Mouse (Mus musculus) kidney, postnatal 0 days (tissue): ENCODE measurements around the gene Herc3. TPM values are rescaled to one million over a fixed set of nuclear protein-coding genes. Genes with fewer than 3 reads are reported as not detected.

Experiments used
- ATAC-seq: fragments of 200-750 bp; cut with Nextera tagmentation; replicated peaks from 2 replicates; pipeline ENCODE4 v1.8.0; 2017; ENCODE audit warnings: low read depth, moderate number of reproducible peaks, moderate TSS enrichment, moderate library complexity; ENCODE audit not compliant: low FRiP score
- DNase-seq: peaks from one replicate; pipeline ENCODE4 v3.0.0-alpha.2; 2016; ENCODE audit warnings: low spot score
- H3K27ac ChIP-seq: fragments of 300-500 bp; sonication (generic); 2 replicates; pipeline ENCODE4 v1.5.1; 2014; ENCODE audit warnings: mild to moderate bottlenecking
- H3K27me3 ChIP-seq: fragments of 300-500 bp; sonication (generic); 2 replicates; pipeline ENCODE4 v1.6.1; 2014; ENCODE audit warnings: low read length, mixed read lengths; ENCODE audit not compliant: insufficient read depth
- H3K36me3 ChIP-seq: fragments of 300-500 bp; sonication (generic); 2 replicates; pipeline ENCODE4 v1.6.1; 2014; ENCODE audit warnings: low read length, mixed read lengths; ENCODE audit not compliant: insufficient read depth
- H3K4me1 ChIP-seq: fragments of 300-500 bp; sonication (generic); replicated peaks from 2 replicates; pipeline ENCODE4 v1.6.1; 2014; ENCODE audit warnings: antibody characterized with exemption, low read length, mixed read lengths; ENCODE audit not compliant: insufficient read depth
- H3K4me2 ChIP-seq: fragments of 300-500 bp; sonication (generic); 2 replicates; pipeline ENCODE4 v1.6.1; 2014; ENCODE audit warnings: mild to moderate bottlenecking, low read length, moderate library complexity, mixed read lengths
- H3K4me3 ChIP-seq: fragments of 300-500 bp; sonication (generic); replicated peaks from 2 replicates; pipeline ENCODE4 v1.5.1; 2014; ENCODE audit warnings: low read depth, low read length
- H3K9ac ChIP-seq: fragments of 300-500 bp; sonication (generic); 2 replicates; pipeline ENCODE4 v1.6.1; 2014; ENCODE audit warnings: low read depth, low read length
- H3K9me3 ChIP-seq: fragments of 300-500 bp; sonication (generic); replicated peaks from 2 replicates; pipeline ENCODE4 v1.6.1; 2016; ENCODE audit warnings: low read length, inconsistent platforms, mixed read lengths
- CTCF ChIP-seq: IDR thresholded peaks from 2 replicates; pipeline ENCODE4 v1.5.1; 2016; ENCODE audit warnings: antibody characterized with exemption, low read depth, mild to moderate bottlenecking, moderate library complexity
- WGBS: fragments of 180-500 bp; shearing (Covaris S2); extraction: QIAGEN DNeasy Blood & Tissue Kit; methylation state at CpG from one replicate; pipeline ENCODE4 v1.1.7; 2014; 5-methylcytosine and 5-hydroxymethylcytosine counted together
- polyA plus RNA-seq: library from polyadenylated mRNA; unstranded; fragments of >200 nt; fragmentation: Nextera tagmentation; extraction: Ambion mirVana; gene quantifications from 2 replicates; pipeline ENCODE4 v1.2.1, GENCODE M21; 2015

Gene Herc3
- polyA plus RNA-seq, 1 experiment from 2014 or later = 11.8 TPM

GRCm38 (mm10) chr6:58907336-58907735, 76.1 kb downstream of the Herc3 start:
- WGBS = 86% methylated on average over 8 of the region's 8 CpGs
- H3K27me3 ChIP-seq = no peaks in the 10 kb centered on the region

GRCm38 (mm10) chr6:58907791-58908190, 76.5 kb downstream of the Herc3 start:
- TF ChIP-seq CTCF = no peak
- no peak for DNase-seq
- H3K27me3 ChIP-seq = no peaks in the 10 kb centered on the region
- H3K36me3 ChIP-seq = no peaks in the 10 kb centered on the region
- H3K27ac ChIP-seq = no peak overlapping the region
- H3K4me1 ChIP-seq = no peaks in the 10 kb centered on the region
- H3K4me3 ChIP-seq = no peak overlapping the region
- WGBS = 85% methylated on average over 2 of the region's 2 CpGs
- no peak for ATAC-seq
- H3K9ac ChIP-seq = no peak overlapping the region
- H3K9me3 ChIP-seq = no peaks in the 10 kb centered on the region; the same call in 1 of the 2 replicates
- no peak overlapping the region for H3K4me2 ChIP-seq

More at GRCm38 (mm10) chr6:58907336-58907735, 76.1 kb downstream of the Herc3 start:
- H3K9me3 ChIP-seq = no peaks in the 10 kb centered on the region; the same call in 1 of the 2 replicates
- H3K4me1 ChIP-seq = no peaks in the 10 kb centered on the region
- H3K36me3 ChIP-seq = no peaks in the 10 kb centered on the region
- no peak for TF ChIP-seq CTCF
- ATAC-seq = no peak
- no peak overlapping the region for H3K4me2 ChIP-seq
- H3K4me3 ChIP-seq = peak overlapping the region; percentile 38; the same call in 1 of the 2 replicates
- H3K9ac ChIP-seq = no peak overlapping the region
- no peak overlapping the region for H3K27ac ChIP-seq
- DNase-seq = no peak

DNA sequence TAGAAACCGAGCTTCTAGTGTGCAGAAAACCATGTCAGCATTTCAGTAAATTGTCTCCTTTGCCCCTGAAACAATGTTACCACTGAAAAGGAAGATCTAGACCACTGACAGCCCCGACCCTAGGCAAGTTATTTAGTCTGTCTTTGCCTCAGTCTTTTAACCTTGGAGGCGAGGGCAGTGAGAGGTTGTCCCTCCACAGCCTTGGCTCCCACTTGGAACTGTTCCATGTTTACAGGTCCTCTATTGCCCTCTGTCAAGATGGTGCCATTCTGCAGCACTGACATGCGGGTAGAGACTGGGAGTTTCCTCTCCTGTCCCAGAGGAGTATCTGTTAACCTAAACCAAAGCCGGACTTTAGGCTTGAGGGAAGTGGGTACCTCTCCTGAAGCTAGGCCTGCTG, 81.6 kb downstream of the Herc3 start:
- ATAC-seq (no peak), DNase-seq (no peak)
- H3K9ac ChIP-seq = no peak overlapping the region
- no peaks in the 10 kb centered on the region for H3K4me1 ChIP-seq
- no peak overlapping the region for H3K4me2 ChIP-seq
- H3K4me3 ChIP-seq = no peak overlapping the region
- no peaks in the 10 kb centered on the region for H3K9me3 ChIP-seq
- no peaks in the 10 kb centered on the region for H3K36me3 ChIP-seq
- no peaks in the 10 kb centered on the region for H3K27me3 ChIP-seq
- 74% methylated on average over 5 of the region's 5 CpGs for WGBS
- no peak for TF ChIP-seq CTCF
- H3K27ac ChIP-seq = no peak overlapping the region

DNA sequence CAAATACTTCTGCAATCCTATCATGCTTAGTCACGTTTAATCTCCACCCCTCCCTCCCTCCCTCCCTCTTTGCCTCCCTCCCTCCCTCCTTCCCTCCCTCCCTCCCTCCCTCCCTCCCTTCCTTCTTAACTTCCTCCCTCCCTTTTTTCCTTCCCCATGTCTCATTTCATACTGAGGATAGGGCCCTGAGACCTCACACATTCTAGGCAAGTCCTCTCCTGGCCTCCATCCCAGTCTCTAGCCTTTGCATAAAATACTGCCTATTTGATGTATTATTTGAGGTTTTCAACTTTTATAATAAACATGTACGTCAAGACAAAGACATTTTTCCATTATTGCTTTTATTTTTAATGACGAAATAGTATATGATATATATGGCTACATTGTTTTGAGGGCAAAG, 82.3 kb downstream of the Herc3 start:
- Histone ChIP-seq H3K36me3 (no peaks in the 10 kb centered on the region), H3K4me1 (no peaks in the 10 kb centered on the region), H3K4me2 (no peak overlapping the region), H3K4me3 (no peak overlapping the region), H3K9ac (no peak overlapping the region), H3K27ac (no peak overlapping the region), H3K9me3 (no peaks in the 10 kb centered on the region), H3K27me3 (no peaks in the 10 kb centered on the region)
- DNase-seq (peak; percentile 77), ATAC-seq (no peak)
- 59% methylated on average over 3 of the region's 3 CpGs for whole genome bisulfite sequencing
- no peak for TF ChIP-seq CTCF

- no peak overlapping the region for H3K4me3 ChIP-seq
- H3K27me3 ChIP-seq = no peaks in the 10 kb centered on the region
- no peak for TF ChIP-seq CTCF
- no peak overlapping the region for H3K4me2 ChIP-seq
- H3K9ac ChIP-seq = no peak overlapping the region
- DNase-seq (no peak), ATAC-seq (no peak)
- 67% methylated on average over 5 of the region's 5 CpGs for WGBS
- H3K9me3 ChIP-seq = no peaks in the 10 kb centered on the region
- no peak overlapping the region for H3K27ac ChIP-seq
- no peaks in the 10 kb centered on the region for H3K4me1 ChIP-seq
- H3K36me3 ChIP-seq = no peaks in the 10 kb centered on the region
Observed at GRCm38 (mm10) chr6:58913971-58914370, 82.7 kb downstream of the Herc3 start.

- 66% methylated on average over 5 of the region's 5 CpGs for WGBS
- no peak overlapping the region for H3K4me2 ChIP-seq
- no peaks in the 10 kb centered on the region for H3K27me3 ChIP-seq
- no peak for TF ChIP-seq CTCF
- no peak overlapping the region for H3K9ac ChIP-seq
- no peaks in the 10 kb centered on the region for H3K36me3 ChIP-seq
- DNase-seq = no peak
- H3K9me3 ChIP-seq = no peaks in the 10 kb centered on the region
- no peaks in the 10 kb centered on the region for H3K4me1 ChIP-seq
- ATAC-seq = no peak
- H3K4me3 ChIP-seq = no peak overlapping the region
- H3K27ac ChIP-seq = no peak overlapping the region
Observed at GRCm38 (mm10) chr6:58916498-58916897, 85.2 kb downstream of the Herc3 start.

DNA sequence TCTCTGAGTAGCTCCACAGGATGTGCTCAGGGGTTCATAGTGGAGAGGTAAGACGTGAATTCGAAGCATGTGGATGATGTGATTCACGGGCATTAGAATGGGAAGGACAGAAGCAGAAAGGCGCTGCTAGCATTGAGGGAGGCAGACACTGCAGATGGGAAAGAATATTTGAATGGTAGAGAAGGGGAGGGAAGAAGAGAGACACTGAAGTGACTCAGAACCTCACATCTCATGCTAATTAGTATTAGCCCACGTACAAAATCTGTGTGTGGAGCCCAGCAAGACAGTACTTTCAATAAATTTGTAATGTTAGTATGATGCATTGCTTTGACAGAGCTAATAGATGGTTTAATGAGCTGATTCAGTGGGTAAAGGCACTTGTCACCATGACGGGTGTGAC, 89.5 kb downstream of the Herc3 start:
- no peak for TF ChIP-seq CTCF
- Histone ChIP-seq H3K4me3 (no peak overlapping the region), H3K27ac (no peak overlapping the region), H3K36me3 (no peaks in the 10 kb centered on the region), H3K27me3 (no peaks in the 10 kb centered on the region), H3K4me1 (no peaks in the 10 kb centered on the region), H3K9me3 (no peaks in the 10 kb centered on the region), H3K4me2 (no peak overlapping the region), H3K9ac (no peak overlapping the region)
- whole genome bisulfite sequencing = 75% methylated on average over 6 of the region's 6 CpGs
- no peak for ATAC-seq
- DNase-seq = no peak
